Comparison of ENCODE assay signal across 23 mouse cellular contexts in genomic region chrX:52273016-52273415, GRCm38 (mm10).
A peak's percentile ranks its signal among the peaks of the same experiment; 100 is the strongest.
DNase-seq lines count a peak whose midpoint lies in the region; ATAC-seq and TF ChIP-seq lines count a peak whose summit lies in the region.
"Had no signal": no experiment of that assay in that cellular context is flagged by ENCODE, and none has a peak within 500 bp of the region (broad histone marks: within the 10 kb centered on the region; RNA-seq: fewer than 3 reads in every experiment).

No protein-coding gene starts in this region.

- no peak overlapping the region for H3K27ac ChIP-seq in liver, postnatal 0 days (ENCODE audit: low read depth)
- no peak overlapping the region for H3K27ac ChIP-seq in liver, embryonic 12.5 days
- H3K27ac ChIP-seq: forebrain, embryonic 10.5 days; forebrain, embryonic 13.5 days; gastrocnemius, adult 2 months; hindbrain, embryonic 12.5 days; hindbrain, embryonic 15.5 days had no signal

- WGBS in liver, postnatal 0 days (ENCODE audit: insufficient replicate concordance), result 55% methylated on average over 7 of the region's 7 CpGs
- 67% methylated on average over 7 of the region's 7 CpGs for WGBS in liver, embryonic 12.5 days (ENCODE audit: insufficient replicate concordance)

- no peak overlapping the region for H3K9ac ChIP-seq in liver, postnatal 0 days (replicated peaks)
- H3K9ac ChIP-seq in liver, embryonic 12.5 days, result no peak overlapping the region
- H3K9ac ChIP-seq: forebrain, embryonic 13.5 days; hindbrain, embryonic 12.5 days; hindbrain, embryonic 15.5 days had no signal

- no peaks in the 10 kb centered on the region for H3K27me3 ChIP-seq in liver, postnatal 0 days (ENCODE audit: insufficient read depth, low read length)
- no peaks in the 10 kb centered on the region for H3K27me3 ChIP-seq in liver, embryonic 12.5 days (replicated peaks)
- H3K27me3 ChIP-seq: CH12.LX; forebrain, embryonic 13.5 days; hindbrain, embryonic 12.5 days; hindbrain, embryonic 15.5 days had no signal

- DNase-seq in adrenal gland, adult 8-10 months, result peak; percentile 43
- DNase-seq in adrenal gland, postnatal 4 days (ENCODE audit: low spot score in 2 of 2), result no peak
- DNase-seq in liver, postnatal 0 days, result no peak
- DNase-seq in adrenal gland, postnatal 25 days, result peak; percentile 8
- no peak for DNase-seq in testis, postnatal 14 days (ENCODE audit: low spot score)
- DNase-seq: B cell, adult 2 months; cerebellum, adult 18-20 months; cerebellum, adult 9-10 months; cerebellum, postnatal 14 days; gastrocnemius, adult 2 months; gastrocnemius, postnatal 14 days; heart, adult 11 months had no signal

- TF ChIP-seq CTCF in liver, postnatal 0 days (IDR thresholded peaks at IDR 0.05; ENCODE audit: low read depth), result no peak

- TF ChIP-seq EP300 in liver, postnatal 0 days (IDR thresholded peaks at IDR 0.05; ENCODE audit: low read depth), result no peak

- no peak overlapping the region for H3K4me3 ChIP-seq in liver, postnatal 0 days (ENCODE audit: low read depth, low read length)
- H3K4me3 ChIP-seq in liver, embryonic 12.5 days, result no peak overlapping the region
- H3K4me3 ChIP-seq: forebrain, embryonic 10.5 days; forebrain, embryonic 13.5 days; gastrocnemius, adult 2 months; hindbrain, embryonic 12.5 days; hindbrain, embryonic 15.5 days had no signal

- no peaks in the 10 kb centered on the region for H3K9me3 ChIP-seq in liver, postnatal 0 days (ENCODE audit: low read length)
- H3K9me3 ChIP-seq in liver, embryonic 12.5 days (replicated peaks), result no peaks in the 10 kb centered on the region
- H3K9me3 ChIP-seq: forebrain, embryonic 10.5 days; forebrain, embryonic 13.5 days; G1E; hindbrain, embryonic 12.5 days; hindbrain, embryonic 15.5 days had no signal

- no peaks in the 10 kb centered on the region for H3K36me3 ChIP-seq in liver, postnatal 0 days (replicated peaks; ENCODE audit: insufficient read depth, low read length)
- H3K36me3 ChIP-seq in liver, embryonic 12.5 days, result no peaks in the 10 kb centered on the region
- H3K36me3 ChIP-seq: forebrain, embryonic 10.5 days; G1E; hindbrain, embryonic 12.5 days; hindbrain, embryonic 15.5 days had no signal

- ATAC-seq in liver, postnatal 0 days, result peak; percentile 55; the same call in 1 of the 2 replicates
- ATAC-seq in liver, embryonic 12.5 days, result no peak
- ATAC-seq: forebrain, embryonic 13.5 days; forebrain, embryonic 16.5 days; intestine, postnatal 0 days; Patski had no signal

- no peaks in the 10 kb centered on the region for H3K4me1 ChIP-seq in liver, postnatal 0 days (ENCODE audit: insufficient read depth)
- H3K4me1 ChIP-seq in liver, embryonic 12.5 days, result no peaks in the 10 kb centered on the region
- H3K4me1 ChIP-seq: hindbrain, embryonic 12.5 days; hindbrain, embryonic 15.5 days had no signal

- H3K4me2 ChIP-seq in liver, postnatal 0 days (ENCODE audit: low read depth, low read length), result no peak overlapping the region
- no peak overlapping the region for H3K4me2 ChIP-seq in liver, embryonic 12.5 days
- H3K4me2 ChIP-seq: forebrain, embryonic 13.5 days; heart, embryonic 11.5 days; hindbrain, embryonic 12.5 days; hindbrain, embryonic 15.5 days had no signal

Comparison
In these comparisons a context has a peak if more than half of its experiments do, and no peak if none do; other contexts are left out.
1. DNase-seq: peak in adrenal gland, adult 8-10 months (single experiment) and adrenal gland, postnatal 25 days (single experiment); none in adrenal gland, postnatal 4 days (0 of 2), liver, postnatal 0 days (single experiment) and testis, postnatal 14 days (single experiment).